Mouse (Mus musculus): ENCODE results near the gene Rfx4.

GRCm38 (mm10) chr10:84817086-84817869 lies 61.4 kb downstream of the Rfx4 start:
- no peak for TF ChIP-seq CTCF (IDR thresholded peaks at IDR 0.05)
- TF ChIP-seq EP300 (IDR thresholded peaks at IDR 0.05) = no peak
